Mouse (Mus musculus) heart, postnatal 0 days (tissue): Measurements from ENCODE around the gene Krt34.

Source experiments
- CTCF ChIP-seq: IDR thresholded peaks from 2 replicates; pipeline ENCODE4 v1.5.1; 2016; ENCODE audit warnings: antibody characterized with exemption, control low read depth, low read depth
- EP300 ChIP-seq: IDR thresholded peaks from 2 replicates; pipeline ENCODE4 v1.6.1; 2016; ENCODE audit warnings: antibody characterized with exemption, low read depth

DNA sequence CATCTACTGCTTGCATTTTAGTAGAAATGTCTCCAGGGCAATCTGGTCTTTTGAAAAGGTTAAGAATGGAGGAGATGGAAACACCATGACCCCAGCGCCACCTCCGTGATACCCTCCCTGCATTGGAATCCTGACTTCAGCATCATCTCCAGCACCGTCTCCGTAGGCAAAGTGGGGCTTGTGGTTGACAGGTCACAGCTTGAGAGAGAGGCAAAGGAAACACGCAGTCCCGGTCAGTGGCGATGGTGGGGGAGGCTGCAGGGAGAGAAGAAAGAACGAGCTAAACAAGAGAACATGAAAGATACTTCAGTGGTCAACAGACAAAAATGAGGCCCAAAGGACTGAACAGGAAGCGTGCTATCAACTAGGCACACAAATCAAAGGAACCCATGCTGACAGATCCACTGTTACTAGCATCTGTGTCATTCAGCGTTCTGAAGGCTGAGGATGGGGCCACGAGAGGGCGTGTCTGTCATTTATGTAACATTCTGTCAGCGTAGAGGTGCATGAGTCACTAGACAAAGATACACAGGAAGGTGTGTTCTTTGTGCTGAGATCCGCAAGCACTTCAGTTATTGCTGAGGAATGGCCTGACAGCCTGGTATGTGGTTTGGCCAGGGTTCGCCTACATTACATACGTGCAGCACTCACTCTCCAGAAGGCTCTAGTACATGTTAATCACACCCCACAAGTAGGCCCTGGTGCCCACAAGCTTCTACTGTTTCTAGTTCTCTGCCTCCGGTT lies 26.1 kb upstream of the Krt34 start:
- no peak; the same call in 1 of the 2 replicates for TF ChIP-seq CTCF
- no peak for TF ChIP-seq EP300
